In the genomic region with DNA sequence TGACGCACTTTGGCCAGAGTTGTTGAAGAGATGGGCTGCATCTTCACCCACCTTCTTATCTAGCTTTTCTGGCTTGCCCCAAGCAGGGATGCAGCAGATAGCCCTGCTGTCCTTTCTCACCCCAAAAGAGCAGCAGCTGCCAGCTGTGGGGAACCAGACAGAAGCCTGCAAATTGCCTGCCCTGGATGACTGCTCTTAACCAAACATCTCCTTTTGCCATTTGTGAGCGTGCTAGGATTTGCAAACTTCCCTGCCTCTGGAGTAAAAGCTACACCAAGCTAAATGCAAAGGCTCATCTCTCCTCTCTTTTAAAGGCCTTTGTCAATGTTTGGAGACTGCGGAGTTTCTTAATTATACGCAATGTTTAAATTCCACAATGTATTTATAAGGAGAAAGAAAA, we compare ENCODE assay signal across 9 mouse cellular contexts.
DNase-seq lines count a peak whose midpoint lies in the region; ATAC-seq and TF ChIP-seq lines count a peak whose summit lies in the region.
"Had no signal": no experiment of that assay in that cellular context is flagged by ENCODE, and none has a peak within 500 bp of the region (broad histone marks: within the 10 kb centered on the region; RNA-seq: fewer than 3 reads in every experiment).

No protein-coding gene starts in this region.

- peak overlapping the region; percentile 45 for H3K27ac ChIP-seq in kidney, embryonic 14.5 days (ENCODE audit: low read depth, low read length)
- 0 out of 2 replicates have a peak overlapping the region, but pooled peaks have one; percentile 39 for H3K27ac ChIP-seq in embryonic facial prominence, embryonic 13.5 days
- H3K27ac ChIP-seq in hindbrain, embryonic 12.5 days: no peak overlapping the region
- peak overlapping the region; percentile 22; the same call in 1 of the 2 replicates for H3K27ac ChIP-seq in liver, postnatal 0 days (ENCODE audit: low read depth)

- H3K9me3 ChIP-seq in kidney, embryonic 14.5 days (ENCODE audit: control insufficient read depth, low read length): no peaks in the 10 kb centered on the region
- no peaks in the 10 kb centered on the region for H3K9me3 ChIP-seq in embryonic facial prominence, embryonic 13.5 days
- H3K9me3 ChIP-seq in hindbrain, embryonic 12.5 days (replicated peaks): no peaks in the 10 kb centered on the region
- no peaks in the 10 kb centered on the region for H3K9me3 ChIP-seq in liver, postnatal 0 days (ENCODE audit: low read length)

- no peak for TF ChIP-seq CTCF in liver, postnatal 0 days (IDR thresholded peaks at IDR 0.05; ENCODE audit: low read depth)

- WGBS in kidney, embryonic 14.5 days: 43% methylated on average over 4 of the region's 4 CpGs
- 48% methylated on average over 4 of the region's 4 CpGs for WGBS in embryonic facial prominence, embryonic 13.5 days
- WGBS in hindbrain, embryonic 12.5 days: 63% methylated on average over 4 of the region's 4 CpGs
- WGBS in liver, postnatal 0 days (ENCODE audit: insufficient replicate concordance): 62% methylated on average over 4 of the region's 4 CpGs

- no peaks in the 10 kb centered on the region for H3K27me3 ChIP-seq in kidney, embryonic 14.5 days (ENCODE audit: control insufficient read depth, insufficient read depth, low read length)
- no peaks in the 10 kb centered on the region for H3K27me3 ChIP-seq in embryonic facial prominence, embryonic 13.5 days
- H3K27me3 ChIP-seq in hindbrain, embryonic 12.5 days: peaks cover 5% of the 10 kb centered on the region; the same call in 1 of the 2 replicates
- H3K27me3 ChIP-seq in liver, postnatal 0 days (ENCODE audit: insufficient read depth, low read length): peaks cover 4% of the 10 kb centered on the region; the same call in 1 of the 2 replicates

- H3K4me2 ChIP-seq in kidney, embryonic 14.5 days (replicated peaks; ENCODE audit: low read depth, low read length): peak overlapping the region; percentile 57
- H3K4me2 ChIP-seq in embryonic facial prominence, embryonic 13.5 days: peak overlapping the region; percentile 82
- peak overlapping the region; percentile 75 for H3K4me2 ChIP-seq in hindbrain, embryonic 12.5 days (replicated peaks)
- peak overlapping the region; percentile 73; the same call in 1 of the 2 replicates for H3K4me2 ChIP-seq in liver, postnatal 0 days (ENCODE audit: low read depth, low read length)

- H3K4me3 ChIP-seq in kidney, embryonic 14.5 days (ENCODE audit: low read length): peak overlapping the region; percentile 56
- H3K4me3 ChIP-seq in embryonic facial prominence, embryonic 13.5 days: peak overlapping the region; percentile 76
- H3K4me3 ChIP-seq in hindbrain, embryonic 12.5 days: peak overlapping the region; percentile 59
- no peak overlapping the region for H3K4me3 ChIP-seq in liver, postnatal 0 days (ENCODE audit: low read depth, low read length)

- peaks cover 27% of the 10 kb centered on the region; the same call in 1 of the 2 replicates for H3K4me1 ChIP-seq in kidney, embryonic 14.5 days (ENCODE audit: control insufficient read depth, insufficient read depth, low read length)
- H3K4me1 ChIP-seq in embryonic facial prominence, embryonic 13.5 days: peaks cover 47% of the 10 kb centered on the region
- H3K4me1 ChIP-seq in hindbrain, embryonic 12.5 days: peaks cover 13% of the 10 kb centered on the region
- peaks cover 6% of the 10 kb centered on the region for H3K4me1 ChIP-seq in liver, postnatal 0 days (ENCODE audit: insufficient read depth)

- TF ChIP-seq EP300 in liver, postnatal 0 days (IDR thresholded peaks at IDR 0.05; ENCODE audit: low read depth): no peak

- no peak for DNase-seq in kidney, adult 18-20 months
- DNase-seq in liver, postnatal 0 days: no peak
- DNase-seq: cerebellum, postnatal 36 days had no signal

- no peaks in the 10 kb centered on the region for H3K36me3 ChIP-seq in kidney, embryonic 14.5 days (ENCODE audit: control insufficient read depth, insufficient read depth, low read length)
- no peaks in the 10 kb centered on the region for H3K36me3 ChIP-seq in embryonic facial prominence, embryonic 13.5 days
- H3K36me3 ChIP-seq in hindbrain, embryonic 12.5 days: no peaks in the 10 kb centered on the region
- H3K36me3 ChIP-seq in liver, postnatal 0 days (replicated peaks; ENCODE audit: insufficient read depth, low read length): no peaks in the 10 kb centered on the region

- H3K9ac ChIP-seq in kidney, embryonic 14.5 days (ENCODE audit: low read depth, low read length): peak overlapping the region; percentile 68; the same call in 1 of the 2 replicates
- H3K9ac ChIP-seq in embryonic facial prominence, embryonic 13.5 days: peak overlapping the region; percentile 65
- H3K9ac ChIP-seq in hindbrain, embryonic 12.5 days: no peak overlapping the region
- no peak overlapping the region for H3K9ac ChIP-seq in liver, postnatal 0 days (replicated peaks)

- ATAC-seq in kidney, embryonic 14.5 days (ENCODE audit: low FRiP score, low TSS enrichment): no peak
- ATAC-seq in embryonic facial prominence, embryonic 13.5 days (ENCODE audit: insufficient number of reproducible peaks, insufficient read depth, low FRiP score, low TSS enrichment, low read depth): no peak
- ATAC-seq in hindbrain, embryonic 12.5 days (ENCODE audit: low FRiP score): no peak
- ATAC-seq in liver, postnatal 0 days: no peak
- no peak for ATAC-seq in activated CD4-positive, CD25-positive, alpha-beta regulatory T cell, adult 4 months
- no peak for ATAC-seq in cerebellum, adult (ENCODE audit: insufficient number of reproducible peaks, low FRiP score, low TSS enrichment)
- no peak for ATAC-seq in megakaryocyte progenitor cell, adult 5-6 weeks (replicated peaks; ENCODE audit: poor library complexity)

Comparison
In these comparisons a context has a peak if more than half of its experiments do, and no peak if none do; other contexts are left out.
1. H3K9ac ChIP-seq: peak in kidney, embryonic 14.5 days (single experiment) and embryonic facial prominence, embryonic 13.5 days (single experiment); none in hindbrain, embryonic 12.5 days (single experiment) and liver, postnatal 0 days (single experiment).
2. Peak in every context shown above with its lines, with median percentiles within 50 percentile points of each other: H3K4me2 ChIP-seq.